Mouse (Mus musculus) MN1 (cell line): Measurements from ENCODE around the gene Gdf7.

Experiments used
- DNase-seq: peaks from one replicate; pipeline ENCODE4 v3.0.0-alpha.2; 2016; ENCODE audit warnings: low spot score

Gdf7 gene

DNA sequence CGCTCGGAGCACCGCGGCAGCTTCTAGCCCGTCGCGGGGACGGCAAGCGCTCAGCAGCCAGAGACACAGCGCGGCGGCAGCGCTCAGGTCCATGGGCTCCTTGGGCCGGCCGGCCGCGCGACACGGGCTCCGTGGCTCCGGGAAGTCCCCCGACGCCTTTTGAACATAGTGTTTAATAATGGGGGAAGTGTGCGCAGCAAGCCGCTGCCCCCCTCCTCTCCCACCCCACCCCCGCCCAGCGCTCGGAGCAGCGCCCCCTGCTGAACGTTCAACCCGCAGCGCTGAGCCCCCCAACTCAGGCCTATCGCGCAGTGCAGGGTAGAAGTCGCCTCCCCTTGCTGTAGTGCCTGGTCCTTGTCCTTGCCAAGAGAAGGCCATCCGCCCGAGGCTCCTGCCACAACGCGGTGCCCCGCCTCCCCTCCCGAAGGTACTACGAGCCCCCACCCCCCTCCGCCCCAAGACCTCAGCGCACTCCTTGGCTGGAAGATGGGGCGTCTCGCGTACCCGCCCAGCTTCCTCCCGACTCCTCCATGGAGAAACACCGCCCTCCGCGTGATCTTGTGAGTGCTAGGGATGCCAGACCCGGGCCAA, at the start of gene Gdf7:
Gene Gdf7 (minus strand): TSS at position 114 of the 591 bp plus-strand sequence.
- peak; percentile 46 for DNase-seq

DNA sequence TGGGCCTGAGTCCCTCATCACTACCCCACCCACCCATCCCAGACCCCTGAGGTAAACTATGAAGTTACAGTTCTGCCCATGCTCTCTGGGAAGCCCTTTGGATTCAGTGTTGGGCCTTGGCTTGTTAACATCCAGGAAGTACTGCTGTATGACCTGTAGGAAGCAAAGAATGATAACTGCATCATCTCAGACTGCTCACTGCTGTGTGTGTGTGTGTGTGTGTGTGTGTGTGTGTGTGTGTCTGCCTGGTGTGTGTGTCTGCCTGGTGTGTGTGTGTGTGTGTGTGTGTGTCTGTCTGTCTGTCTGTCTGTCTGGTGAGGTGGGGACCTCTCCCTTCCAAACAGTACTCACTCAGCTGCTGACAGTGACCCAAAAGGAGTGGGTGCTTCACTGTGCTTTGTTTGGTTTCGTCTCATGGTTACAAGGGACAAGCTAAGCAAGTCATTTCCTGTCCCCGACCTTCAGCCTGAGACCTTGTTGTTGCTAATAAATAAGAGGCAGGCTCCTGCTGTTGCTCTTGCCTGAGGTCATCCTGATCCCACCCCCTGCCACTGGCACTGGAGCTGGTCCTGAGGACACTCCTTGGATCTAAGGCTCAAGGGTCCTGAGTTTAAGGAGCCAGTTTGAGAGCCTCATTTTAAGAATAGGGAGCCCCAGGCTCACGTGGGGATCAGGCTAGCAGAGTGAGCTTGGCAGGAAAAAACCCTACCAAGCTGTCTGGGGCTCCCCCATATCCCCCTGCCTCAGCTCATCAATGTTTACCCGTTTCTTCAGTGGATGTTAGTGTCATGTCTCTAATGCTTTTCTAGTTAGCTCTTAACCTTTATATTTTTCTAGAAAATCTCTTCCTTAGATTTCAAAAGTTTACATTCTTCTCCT, 49.5 kb upstream of the Gdf7 start:
- peak; percentile 49 for DNase-seq

DNA sequence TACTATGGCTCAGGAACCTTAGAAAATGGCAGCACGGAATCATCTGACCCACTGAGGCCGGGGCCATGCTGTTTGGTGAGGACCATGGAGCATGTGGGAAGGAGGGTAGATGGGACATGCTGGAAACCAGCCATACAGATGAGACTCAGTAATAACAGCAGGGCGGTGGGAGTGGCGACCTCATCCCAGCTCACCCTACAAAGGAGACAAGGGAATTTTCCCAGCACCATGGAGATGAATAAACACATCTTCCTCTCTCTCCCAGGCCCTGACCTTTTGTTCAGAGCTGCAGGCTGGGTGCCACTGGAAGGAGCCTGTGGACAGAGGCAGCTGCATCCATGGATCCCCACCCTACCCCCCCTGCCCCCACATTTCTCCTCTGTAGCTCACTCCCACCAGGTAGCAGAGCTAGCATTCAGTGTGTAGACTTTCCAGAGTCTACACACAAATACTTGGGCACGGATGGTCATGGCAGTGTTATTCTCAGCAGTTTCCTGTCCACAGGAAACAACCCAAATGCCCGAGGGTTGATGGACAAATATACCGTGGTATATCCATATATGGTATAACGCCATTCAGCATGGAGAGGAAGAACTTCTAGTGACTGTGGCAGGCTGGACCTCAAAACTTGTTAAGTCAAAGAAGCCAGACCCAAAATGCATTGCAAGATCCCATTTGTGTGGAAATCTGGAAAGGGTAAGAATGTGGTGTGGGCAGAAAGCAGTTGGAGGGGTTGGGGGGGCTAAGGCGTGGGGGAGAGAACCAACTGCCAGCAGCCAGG, 47.2 kb upstream of the Gdf7 start:
- no peak for DNase-seq

- DNase-seq = no peak
Measured at GRCm38 (mm10) chr12:8347746-8348462, 46.1 kb upstream of the Gdf7 start.

- DNase-seq = no peak
Measured at GRCm38 (mm10) chr12:8345539-8345938, 43.8 kb upstream of the Gdf7 start.

- no peak for DNase-seq
Measured at GRCm38 (mm10) chr12:8344897-8345296, 43.1 kb upstream of the Gdf7 start.

GRCm38 (mm10) chr12:8343381-8343780, 41.6 kb upstream of the Gdf7 start:
- no peak for DNase-seq

- no peak for DNase-seq
Measured at GRCm38 (mm10) chr12:8341008-8341407, 39.3 kb upstream of the Gdf7 start.

DNA sequence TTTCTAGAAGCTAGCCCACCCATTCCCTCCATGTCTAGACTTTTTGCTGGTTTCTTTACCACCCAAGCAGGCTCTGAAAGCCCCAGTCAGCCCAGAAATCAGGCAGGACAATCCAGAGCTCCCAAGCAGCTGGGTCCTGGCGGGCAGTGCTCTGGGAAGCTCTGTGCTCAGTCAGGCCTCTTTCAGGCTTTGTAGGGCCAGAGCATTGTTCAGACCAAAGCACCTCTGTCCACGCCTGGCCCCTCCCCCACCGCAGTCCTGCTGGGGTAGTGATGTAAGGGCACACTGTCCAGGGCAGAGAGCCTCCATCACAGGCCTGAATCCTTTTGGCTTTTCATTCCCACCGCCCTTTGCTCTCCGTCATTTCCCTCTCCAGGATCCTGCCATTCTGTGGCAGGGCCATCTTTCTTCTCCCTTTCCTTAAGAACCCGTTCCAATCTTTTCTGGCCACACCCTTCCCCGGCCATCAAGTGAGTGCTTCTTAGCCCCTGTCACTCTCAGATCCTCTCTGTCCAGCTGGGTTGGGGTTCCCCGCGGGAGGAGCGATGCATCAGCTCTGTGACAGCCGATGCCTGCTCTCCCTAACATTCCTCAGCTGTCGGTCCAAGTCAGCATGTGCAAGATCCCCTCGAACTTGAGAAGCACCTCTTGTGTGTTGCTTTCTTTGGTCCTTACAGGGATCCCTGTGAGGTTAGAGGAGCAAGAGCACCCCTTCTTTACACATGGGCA, 38.0 kb upstream of the Gdf7 start:
- no peak for DNase-seq

- DNase-seq = no peak
Measured at GRCm38 (mm10) chr12:8338918-8339317, 37.2 kb upstream of the Gdf7 start.

DNA sequence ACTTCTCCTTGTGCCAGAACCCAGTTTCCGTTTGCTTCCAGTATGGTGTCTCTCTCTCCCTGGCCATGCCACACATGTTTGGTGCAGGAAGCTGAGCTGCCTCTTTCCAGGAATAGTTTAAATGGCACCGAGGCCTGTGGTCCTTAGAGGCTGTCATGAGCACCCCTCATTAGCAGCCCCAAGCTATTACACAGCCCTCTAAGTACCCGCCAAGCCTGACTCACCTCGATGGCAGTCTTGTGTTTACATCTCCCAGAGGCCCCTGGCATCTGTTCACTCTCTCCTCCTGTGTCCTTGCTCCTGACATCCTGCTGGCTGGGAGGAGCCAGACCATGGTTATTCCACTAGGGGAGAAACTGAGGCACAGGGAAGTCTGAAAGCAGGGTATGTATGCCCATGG, 36.7 kb upstream of the Gdf7 start:
- DNase-seq = no peak

DNA sequence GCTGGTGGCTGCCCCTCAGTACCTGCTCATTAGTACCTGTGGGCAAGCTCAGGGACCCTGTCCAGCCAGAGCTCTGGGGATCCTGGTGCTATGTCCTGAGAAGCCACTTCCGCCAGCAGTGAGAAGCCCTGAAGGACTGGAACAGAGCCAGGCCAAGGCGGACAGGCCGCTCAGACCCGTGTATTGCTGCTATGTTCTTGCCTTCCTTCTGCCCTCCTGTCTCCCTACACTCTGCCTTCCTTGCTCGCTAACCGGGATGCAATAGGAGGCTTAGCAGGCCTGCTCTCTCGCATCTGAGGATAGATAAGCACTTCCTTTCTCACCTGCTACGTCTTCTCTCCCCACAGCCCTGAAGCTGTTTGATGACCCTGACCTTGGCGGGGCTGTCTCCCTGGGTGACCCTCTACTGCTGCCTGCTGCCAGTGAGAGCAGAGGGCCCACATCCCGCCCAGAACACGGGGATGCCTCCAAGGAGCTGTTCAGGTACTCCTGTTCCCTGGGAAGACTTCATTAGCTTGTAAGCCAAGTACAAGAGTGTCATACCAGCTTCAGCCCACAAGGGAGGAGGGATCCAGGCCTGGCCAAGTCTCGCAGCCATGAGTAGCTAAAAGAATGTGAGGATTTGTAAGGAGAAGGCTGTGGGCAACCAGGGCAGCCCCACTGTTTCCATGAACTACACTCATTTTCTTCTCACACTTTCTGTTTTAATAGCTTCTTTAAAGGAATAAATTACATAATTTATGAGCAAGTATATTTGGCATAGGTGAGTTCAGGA, 35.7 kb upstream of the Gdf7 start:
- no peak for DNase-seq

- no peak for DNase-seq
Measured at GRCm38 (mm10) chr12:8336601-8337285, 35.0 kb upstream of the Gdf7 start.

- DNase-seq = no peak
Measured at GRCm38 (mm10) chr12:8335503-8335902, 33.7 kb upstream of the Gdf7 start.

DNA sequence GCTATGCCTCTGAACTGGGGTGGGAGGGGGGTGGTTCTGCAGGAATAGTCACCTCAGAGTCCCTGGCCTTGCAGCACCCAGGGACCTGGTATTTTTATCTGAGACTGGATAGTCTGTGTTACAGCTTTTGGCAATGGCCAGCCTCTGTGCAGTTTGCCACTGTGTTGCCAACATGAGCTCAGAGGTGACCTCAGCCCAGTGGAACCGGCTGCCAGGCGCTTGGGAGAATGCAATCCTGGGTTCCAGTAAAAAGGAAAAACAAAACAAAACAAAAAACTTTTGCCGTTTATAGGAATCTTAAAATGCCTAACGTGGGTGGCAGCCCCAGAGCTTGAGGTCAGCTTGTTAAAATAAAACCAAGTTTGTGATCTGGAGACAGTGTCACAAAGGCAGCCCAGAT, 32.5 kb upstream of the Gdf7 start:
- DNase-seq = no peak

DNA sequence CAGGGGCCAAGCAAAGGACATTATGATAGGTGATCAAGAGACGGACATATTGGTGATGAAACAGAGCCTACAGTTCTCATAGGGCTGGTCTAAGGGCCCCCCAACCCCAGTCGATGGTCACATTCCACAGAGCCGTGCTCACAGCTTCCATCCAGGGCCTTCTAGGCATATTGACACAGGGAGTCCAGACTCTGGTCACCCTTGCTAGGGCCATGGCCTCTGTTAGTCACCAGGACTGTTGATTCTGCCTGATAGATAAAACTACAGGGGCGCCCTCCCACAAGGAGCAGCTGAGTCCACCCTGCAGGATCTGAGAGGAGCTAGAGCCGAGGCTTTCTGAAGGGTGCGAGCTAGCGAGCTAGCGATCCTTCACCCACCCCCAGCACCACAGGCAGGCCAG, 31.9 kb upstream of the Gdf7 start:
- DNase-seq = no peak

- no peak for DNase-seq
Measured at GRCm38 (mm10) chr12:8332174-8332542, 30.4 kb upstream of the Gdf7 start.

DNA sequence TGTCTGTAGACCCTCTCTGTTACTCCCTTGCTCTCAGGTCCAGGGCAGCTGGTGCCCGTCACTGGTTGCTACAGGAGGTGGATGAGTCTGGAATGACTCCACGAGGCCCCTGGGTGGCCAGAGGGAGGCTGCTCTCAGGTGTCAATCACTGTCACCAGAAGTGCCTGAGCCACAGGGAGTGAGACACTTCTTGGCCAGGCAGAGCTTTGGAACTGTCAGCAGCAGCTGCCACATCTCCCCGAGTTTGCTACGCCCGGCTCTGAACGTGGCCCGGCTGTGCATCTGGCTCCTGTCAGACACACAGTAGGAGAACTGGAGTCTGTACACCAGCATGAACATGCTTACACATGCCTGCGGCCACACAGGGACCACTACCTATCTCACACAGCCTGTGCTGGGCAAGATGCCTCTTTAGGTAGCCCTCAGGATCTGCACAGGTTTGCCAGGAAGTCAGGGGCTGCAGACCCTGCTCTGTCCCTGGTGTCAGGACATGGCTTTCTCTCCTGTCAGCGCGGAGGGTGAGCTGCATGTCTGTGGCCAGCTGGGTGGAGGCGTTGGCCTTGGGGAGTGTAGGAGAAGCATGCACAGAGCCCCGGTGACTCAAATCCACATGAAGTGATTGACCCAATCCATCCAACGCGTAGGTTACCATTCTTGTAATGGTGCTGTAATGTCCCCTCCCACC, 29.9 kb upstream of the Gdf7 start:
- DNase-seq = no peak

GRCm38 (mm10) chr12:8329236-8329635, 27.5 kb upstream of the Gdf7 start:
- DNase-seq = no peak

- DNase-seq = no peak
Measured at GRCm38 (mm10) chr12:8327675-8328053, 25.9 kb upstream of the Gdf7 start.
